Mouse (Mus musculus) right cerebral cortex, postnatal 4 days (tissue): ENCODE measurements at regions not wholly inside any gene's neighbourhood (a gene's known extent, or its start where the extent isn't known, plus 50 kb on each side); places are given as distances from the start of the nearest gene placed in this dataset.

Experiments used
- DNase-seq: peaks from one replicate; pipeline ENCODE4 v3.0.0-alpha.2; 2022

DNA sequence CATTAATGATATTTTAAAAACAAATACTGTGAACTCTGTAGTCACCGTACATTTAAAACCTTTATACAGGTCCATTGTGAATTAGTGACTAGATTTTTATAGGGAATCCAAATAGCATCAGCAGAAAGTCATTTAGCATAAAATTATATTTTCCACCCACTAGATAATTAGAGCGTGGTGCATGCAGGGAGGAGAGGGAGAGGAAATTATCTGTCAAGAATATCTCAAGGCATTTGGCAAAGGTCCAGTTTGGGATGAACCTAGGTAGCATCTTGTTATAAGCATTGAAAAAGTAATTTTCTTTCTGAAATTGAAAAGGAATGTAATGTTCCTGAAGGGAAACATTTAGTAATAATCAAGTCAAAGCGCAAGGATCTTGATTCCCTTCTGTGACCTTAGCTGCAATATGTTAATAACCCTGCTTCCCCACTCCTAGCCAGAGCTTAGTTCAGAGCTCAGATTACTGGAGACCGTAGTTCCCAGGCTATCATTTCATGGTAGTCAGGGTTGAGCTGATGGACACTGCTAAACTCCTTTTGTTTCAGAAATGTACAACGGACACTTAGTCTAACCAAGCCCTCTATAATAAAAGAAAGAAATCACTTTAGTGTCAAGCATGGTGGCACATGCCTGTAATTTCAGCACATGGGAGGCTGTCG is 200.8 kb upstream of the Slc39a10 start:
- DNase-seq, result no peak

DNA sequence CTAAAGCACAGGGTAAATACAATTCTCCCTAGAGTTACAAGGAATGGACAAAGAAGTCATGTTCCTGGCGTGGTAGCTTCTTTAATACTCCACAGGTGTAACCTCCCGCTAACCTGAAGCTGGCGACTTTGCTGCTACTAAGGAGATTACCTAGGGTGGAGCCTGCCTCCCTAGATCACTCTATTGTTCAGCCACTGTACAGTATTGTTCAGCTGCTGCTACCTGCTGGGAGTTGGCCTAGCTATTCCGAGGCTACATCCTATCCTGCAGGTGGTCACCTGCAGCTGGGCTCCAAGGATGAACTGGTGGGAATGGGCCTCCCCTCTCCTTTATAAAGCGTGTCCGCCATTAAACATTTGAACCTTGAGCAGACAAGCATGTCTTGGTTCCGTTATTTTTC is 183.8 kb upstream of the Slc39a10 start:
- DNase-seq, result no peak

DNA sequence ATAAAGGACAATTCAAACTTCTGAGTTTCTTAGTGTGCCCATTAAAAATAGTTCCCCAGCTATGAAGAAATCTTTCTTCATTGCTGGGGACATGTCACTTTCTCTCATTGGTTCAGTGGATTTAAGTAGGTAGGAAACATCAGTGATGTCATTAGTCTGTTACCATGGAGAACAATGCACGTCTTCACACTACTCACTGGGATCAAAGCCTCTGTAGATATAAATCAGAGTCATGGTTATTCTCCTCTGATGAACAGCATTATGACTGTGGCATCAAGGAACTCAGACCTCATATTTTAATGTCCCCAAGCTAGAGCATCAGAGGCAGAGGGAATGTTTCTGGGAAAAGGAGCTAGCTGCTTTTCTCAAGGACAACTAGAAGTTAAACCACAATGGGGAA is 165.5 kb upstream of the Slc39a10 start:
- DNase-seq, result no peak

DNA sequence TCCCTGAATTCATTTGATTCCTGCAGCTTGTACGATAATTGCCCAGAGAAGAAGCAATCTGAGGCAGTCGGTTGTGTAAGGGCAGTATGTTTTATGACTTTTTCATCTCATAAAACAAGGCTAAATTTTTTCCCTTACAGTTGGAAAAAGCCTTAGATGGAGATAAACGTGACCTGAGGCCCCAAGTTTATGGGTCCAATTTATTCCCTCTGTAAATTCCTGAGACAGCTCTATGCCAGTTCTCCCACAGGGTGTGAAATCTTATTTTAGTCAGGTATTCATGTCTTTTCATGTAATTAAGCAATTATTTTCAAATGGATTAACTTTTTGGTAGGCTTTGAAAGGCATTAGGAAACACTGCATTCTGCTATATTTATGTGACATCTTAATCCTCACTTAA is 164.7 kb upstream of the Slc39a10 start:
- DNase-seq, result no peak

DNA sequence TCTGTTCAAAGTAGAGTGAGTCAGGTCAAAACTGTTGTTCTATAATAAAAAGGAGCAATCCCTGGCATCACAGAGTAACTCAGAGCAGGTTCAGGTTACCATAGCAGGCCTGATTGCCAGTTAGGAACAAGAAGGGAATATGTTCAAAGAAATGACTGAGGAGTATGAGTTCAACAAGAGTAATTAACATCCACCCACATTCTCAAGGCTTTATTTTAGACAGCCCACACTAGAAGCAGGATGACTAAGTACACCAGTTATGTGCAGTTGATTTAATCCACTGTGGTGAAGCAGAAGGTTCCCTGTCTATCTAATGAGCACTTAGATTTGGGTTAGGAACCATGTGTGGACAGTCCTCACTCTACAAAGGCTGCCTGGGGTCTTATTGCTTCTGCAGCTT is 158.5 kb upstream of the Slc39a10 start:
- DNase-seq, result no peak

DNA sequence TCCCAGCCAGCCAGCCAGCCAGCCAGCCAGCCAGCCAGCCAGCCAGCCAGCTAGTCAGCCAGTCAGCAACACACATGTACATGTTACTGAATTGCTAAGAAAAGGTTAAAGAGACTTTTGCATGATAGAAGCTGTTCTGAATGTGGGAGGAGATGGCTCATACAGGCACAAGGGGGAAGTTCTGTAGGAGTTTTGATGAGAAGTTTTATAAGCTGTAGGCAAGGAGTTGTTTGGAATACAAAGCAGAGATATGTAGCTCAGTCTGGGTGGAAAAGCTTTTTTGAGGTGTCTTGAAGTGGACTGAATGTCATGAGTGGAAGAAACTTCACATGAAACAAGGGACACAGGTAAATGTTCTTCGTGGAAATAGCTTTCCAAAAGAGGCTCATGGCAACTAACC is 157.8 kb upstream of the Slc39a10 start:
- no peak for DNase-seq

DNA sequence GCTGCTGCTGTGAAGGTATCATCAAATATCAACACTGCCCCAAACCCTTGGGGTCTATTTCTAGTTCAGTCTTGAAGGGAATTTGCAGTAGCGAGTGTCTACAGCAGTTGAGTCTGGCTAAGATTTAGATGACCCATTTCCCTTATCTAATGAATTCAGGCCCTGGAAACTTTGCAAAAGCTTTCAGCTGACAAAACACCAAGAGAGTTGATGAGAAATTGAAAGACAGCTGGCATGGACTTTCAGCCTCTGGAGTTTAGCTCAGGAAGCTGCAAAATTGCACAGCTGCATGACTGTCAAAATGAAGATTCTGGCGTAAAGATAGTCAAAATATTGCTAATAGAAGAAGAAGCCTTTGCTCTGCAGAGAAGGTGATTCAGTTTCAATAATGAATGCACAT is 144.9 kb upstream of the Slc39a10 start:
- DNase-seq, result no peak

DNA sequence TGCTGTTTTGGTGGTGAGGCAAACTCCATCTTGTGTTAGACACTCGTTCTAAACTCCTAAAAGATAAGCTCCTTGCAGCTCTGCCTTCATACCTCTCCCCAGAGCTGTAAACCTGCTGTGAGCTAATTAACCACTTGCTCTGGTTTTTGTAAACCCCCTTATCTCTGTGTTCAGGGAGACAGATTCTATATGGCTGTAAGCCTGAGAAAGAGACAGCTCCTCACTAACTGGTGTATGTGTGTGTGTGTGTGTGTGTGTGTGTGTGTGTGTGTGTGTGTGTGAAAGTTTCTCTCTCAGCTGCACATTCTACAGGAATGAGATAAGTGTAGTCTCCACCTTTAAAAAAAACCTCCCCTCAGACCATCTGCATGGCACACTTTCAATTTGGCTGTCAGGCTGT is 126.7 kb upstream of the Slc39a10 start:
- no peak for DNase-seq

DNA sequence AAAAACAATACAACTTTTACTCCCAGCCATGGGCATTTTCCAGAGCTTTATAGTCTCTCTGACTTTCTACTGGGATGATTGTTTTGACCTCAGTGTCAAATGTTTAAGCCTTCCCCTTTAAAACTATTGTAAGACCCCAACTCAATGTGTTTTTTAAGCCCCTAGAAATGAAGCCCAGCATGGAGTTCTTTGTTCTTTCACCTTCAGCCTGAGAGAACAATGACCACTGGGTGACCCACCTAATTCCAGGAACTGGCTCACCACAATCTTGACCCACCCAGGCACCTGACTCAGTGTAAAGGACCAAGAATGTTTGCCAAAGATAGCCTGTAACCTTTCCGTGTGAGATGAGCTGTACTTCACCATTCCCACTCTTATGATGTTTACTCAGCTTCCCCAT is 121.9 kb upstream of the Slc39a10 start:
- DNase-seq, result no peak

DNA sequence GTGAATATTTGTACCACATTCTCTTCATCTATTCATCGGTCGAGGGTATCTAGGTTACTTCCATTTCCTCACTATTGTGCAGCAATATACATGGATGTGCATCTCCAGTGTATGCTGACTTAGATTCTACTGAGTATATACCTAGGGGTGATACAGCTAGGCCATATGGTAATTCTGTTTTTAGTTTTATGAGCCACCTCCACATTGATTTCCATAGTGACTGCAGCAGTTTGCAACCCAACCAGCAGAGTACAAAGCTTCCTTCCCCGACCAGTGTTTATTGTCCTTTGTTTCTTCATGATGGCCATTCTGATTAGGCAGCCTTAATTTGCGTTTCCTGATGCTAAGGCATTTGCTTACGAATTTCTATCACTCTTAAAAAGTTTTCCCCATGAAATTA is 111.1 kb upstream of the Slc39a10 start:
- no peak for DNase-seq

DNA sequence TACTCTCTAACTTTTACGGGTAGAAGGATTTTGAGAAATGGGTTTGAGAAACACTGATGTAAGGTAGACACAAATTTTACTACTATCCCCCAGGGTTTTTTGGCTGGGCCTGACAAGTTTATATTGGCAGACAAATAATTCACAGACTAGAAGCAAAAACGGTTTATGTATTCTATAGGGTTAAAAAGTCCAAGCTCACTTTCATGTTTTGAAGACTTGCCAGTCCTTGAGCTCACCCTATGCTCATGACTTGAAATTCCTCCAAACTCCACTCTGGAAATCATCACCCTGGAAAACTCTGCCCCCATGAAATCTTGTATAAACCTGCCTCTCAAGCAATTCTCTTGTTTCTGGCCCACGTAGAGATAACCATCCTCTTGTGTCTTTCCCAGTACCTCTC is 106.7 kb upstream of the Slc39a10 start:
- no peak for DNase-seq

DNA sequence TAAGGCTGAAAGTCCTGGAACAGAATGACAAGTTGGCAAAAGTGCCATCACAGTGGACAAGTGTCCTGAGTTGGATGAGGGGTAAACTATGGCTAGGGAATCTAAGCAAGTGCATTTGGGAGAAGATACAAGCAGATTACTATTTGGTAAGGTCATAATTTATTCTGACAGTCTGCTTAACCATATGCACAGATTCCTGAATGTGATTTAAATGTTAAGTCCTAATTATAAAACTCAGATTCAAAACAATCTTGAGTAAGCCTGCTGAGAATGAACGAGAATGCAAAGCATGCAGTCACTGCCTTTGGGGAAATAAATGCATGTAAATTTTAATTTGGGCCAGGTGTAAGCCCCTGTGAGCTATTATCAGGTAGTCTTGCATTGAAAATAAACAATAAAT is 93.3 kb upstream of the Slc39a10 start:
- DNase-seq, result no peak

DNA sequence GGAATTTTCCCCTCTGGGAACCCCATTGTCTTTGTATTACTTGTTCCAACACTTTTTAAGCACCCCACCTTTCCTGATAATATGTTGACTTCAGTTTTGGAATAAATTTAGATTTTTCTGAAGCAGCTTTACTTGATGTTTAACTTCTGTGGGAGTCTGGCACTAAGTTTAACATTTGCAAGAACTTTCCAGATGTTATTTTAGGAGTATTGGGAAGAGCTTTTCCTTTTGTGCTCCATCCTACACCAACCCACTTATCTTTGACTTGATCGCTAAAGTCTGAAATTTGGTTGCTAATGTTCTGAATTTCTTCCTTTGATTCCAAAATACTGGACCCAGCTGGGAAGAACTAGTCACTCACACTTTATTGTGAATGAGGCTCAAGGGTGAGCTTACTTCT is 90.4 kb upstream of the Slc39a10 start:
- no peak for DNase-seq

DNA sequence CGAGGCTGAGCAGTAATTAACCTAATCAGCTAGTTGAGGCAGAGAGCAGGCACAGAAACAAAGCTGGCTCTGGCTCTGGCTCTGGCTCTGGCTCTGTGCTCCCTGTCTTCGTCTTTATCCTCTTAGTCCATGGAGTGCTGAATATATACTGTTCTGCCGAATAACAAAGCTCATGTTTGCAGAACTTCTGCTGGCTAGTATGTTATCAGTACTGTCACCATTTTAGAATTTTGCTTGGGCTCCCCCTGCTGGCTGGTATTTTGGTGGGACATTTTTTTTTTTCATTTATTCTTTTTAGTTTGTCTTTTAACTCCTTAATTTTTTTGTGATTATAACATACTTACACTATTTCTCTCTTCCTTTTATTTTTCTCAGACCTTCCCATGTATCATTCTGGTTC is 77.8 kb upstream of the Slc39a10 start:
- DNase-seq, result peak; percentile 55

DNA sequence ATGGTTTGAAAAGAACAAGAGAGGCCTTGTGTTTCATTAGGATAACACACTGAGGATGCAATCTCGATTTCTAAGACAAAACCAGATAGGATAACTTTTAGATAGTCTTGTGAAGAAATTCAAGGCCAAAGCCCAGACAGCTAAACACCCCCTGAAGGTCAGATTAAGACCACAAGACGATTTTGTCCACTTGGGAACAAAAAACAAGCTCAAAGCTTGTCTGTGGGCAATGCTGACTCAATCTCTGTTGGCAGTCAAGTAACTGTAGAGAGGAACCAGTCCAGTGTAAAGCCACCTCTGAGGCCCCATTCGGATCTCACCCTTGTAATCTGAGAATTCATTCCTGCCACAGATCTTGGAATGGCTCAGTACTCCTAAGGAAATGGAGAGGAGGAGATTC is 75.7 kb upstream of the Slc39a10 start:
- DNase-seq, result no peak

DNA sequence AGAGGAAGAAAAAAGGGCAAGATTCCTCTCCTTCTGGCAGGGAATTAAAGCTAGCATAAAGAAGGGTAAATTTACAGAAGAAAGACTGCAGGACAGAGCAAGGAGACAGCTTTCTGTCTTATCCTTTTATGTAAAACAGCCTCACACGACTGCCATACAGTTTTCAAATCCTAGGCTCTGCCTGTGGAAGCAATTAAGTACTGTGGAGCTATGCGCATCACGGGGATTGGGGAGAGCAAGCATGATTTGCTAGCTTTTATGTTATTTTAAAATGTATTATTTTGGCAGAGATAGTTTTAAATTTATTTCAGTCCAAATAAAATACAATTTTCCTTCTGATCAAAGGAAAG is 74.2 kb upstream of the Slc39a10 start:
- DNase-seq, result no peak

DNA sequence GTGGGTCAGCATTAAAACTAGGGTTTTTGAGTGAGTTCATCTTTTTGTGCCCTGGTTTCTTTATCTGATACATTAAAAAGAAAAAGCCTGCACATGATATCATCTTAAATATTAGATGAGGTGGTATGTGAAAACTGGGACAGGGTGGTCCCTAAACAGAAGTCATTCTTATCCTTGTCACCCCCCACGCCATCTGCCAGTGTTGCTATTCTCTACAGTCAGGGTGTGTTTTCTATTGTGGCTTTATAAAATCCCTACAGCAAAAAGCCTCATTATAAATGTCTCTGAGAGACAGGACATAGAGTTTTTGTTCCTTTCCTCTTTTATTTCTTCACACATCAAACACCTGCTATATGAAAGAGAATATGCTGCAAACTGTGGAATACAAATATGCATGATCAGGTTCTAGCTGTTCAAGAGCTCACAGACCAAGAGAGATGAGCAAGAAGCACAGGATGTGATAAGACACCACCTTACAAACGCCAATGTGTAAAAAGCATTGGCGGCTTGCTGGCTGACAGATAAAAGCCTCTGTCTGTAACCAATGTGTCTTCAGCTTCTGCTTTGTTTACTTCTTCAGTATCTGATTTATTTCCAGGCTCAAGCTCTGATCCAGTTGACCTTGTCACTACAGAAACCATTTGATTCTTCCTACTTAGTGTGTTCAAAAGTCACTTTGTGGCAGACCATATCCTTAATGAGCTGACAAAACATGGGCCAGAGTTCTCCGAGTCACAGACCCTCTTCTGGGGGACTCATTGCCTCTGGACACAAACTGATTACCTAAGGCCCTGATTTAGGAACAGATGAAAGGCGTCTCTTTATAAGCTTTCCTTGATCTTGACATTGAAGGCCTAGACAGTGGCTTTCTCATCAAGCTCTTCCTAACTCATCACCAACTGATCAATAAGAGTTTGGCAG is 73.6 kb upstream of the Slc39a10 start:
- DNase-seq, result no peak

DNA sequence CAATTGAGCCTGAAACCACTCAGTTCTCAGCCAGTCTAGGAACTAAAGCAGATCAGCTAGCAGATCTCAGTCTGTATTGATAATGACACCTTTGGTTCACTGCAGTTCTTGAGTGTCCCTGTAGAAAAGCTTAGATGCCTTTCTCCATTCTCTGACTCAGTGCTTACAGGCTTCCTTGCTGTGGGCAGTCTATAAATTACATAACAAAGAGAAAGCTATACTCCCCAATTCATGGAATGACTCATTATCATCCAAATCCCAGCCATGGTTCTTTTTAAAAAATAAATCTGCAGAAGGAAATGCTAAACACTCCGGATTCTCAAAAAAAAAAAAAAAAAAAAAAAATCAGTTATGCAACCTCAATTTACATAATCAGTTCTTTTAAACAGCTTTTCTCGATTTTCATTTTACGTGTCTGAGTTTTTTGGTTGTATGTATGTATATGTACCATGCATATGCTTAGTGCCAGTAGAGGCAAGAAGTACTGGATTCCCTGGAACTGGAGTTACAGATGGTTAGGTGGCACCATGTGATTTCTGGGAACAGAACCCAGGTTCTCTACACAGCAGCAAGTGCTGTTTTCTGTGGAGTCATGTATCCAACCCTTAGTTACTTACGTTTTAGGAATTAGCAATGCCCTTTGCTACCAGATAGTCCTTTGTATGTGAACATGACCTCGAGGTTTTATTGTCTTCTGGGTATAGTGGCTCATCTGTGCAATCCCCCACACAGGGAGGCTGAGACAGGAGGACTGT is 71.5 kb upstream of the Slc39a10 start:
- DNase-seq, result no peak
